Mouse (Mus musculus): ENCODE measurements around the gene Nceh1. TPM values are rescaled to one million over a fixed set of nuclear protein-coding genes. Genes with fewer than 3 reads are reported as not detected.

The Nceh1 gene
- polyA plus RNA-seq, 1 experiment from 2014 or later = 55.6 TPM

DNA sequence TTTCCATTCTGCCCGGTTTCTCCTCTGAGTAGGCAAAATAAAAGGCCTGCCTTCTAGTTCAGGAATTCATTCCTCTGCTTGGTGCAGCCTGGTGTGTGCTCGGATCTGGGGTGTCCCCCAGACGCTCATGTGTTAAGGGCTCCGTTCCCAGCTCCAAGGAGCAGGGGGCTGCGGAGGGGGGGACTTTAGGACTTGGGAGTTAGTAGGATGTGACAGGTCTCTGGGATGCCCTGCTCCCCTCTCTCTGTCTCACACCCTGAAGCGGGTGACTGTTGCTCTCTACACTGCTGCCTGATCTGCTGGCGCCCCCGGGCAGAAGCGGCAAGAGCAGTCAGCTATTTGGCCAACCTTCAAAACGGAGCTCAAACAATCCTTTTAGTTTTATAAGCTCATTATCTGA lies 124.0 kb downstream of the Nceh1 start:
- no peak for TF ChIP-seq CTCF (IDR thresholded peaks at IDR 0.05)
- no peak for TF ChIP-seq EP300 (IDR thresholded peaks at IDR 0.05)
- no peak for ATAC-seq

DNA sequence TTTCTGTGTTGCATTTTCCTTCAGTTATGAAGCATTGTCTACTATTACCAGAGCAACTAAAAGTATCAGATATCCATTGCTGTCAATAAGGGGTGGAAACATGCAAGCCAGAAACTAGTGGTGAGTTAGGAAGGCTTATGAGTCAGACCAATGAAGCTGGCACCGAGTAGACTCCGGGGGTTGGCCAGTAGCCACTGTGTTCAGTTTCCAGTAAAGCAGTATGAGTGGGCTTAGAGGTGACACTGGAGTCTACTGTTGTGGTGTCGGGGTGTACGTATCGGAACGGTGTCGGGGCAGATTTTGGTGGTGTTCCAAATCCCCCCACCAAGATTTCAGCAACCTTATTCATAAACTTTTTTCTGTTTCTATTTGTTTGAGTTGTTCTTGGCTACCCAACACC lies 128.2 kb downstream of the Nceh1 start:
- no peak overlapping the region for H3K9ac ChIP-seq (replicated peaks; ENCODE audit: low read depth)
- no peak overlapping the region for H3K27ac ChIP-seq (ENCODE audit: low read length)
- H3K36me3 ChIP-seq (ENCODE audit: insufficient read depth, low read length) = no peaks in the 10 kb centered on the region
- no peaks in the 10 kb centered on the region for H3K9me3 ChIP-seq (ENCODE audit: low read length)
- peak; percentile 17 for DNase-seq (ENCODE audit: low spot score)
- no peak overlapping the region for H3K4me2 ChIP-seq (replicated peaks; ENCODE audit: low read depth, low read length)
- TF ChIP-seq CTCF (IDR thresholded peaks at IDR 0.05) (no peak), EP300 (IDR thresholded peaks at IDR 0.05) (no peak)
- H3K4me3 ChIP-seq (ENCODE audit: low read depth, low read length) = no peak overlapping the region
- no peak for ATAC-seq
- 84% methylated on average over 7 of the region's 7 CpGs for WGBS
- no peaks in the 10 kb centered on the region for H3K4me1 ChIP-seq (ENCODE audit: insufficient read depth, low read depth, low read length)
- no peaks in the 10 kb centered on the region for H3K27me3 ChIP-seq (replicated peaks; ENCODE audit: insufficient read depth, low read length)

More for the DNA sequence above, 124.0 kb downstream of the Nceh1 start:
- Histone ChIP-seq H3K36me3 (ENCODE audit: insufficient read depth, low read length) (no peaks in the 10 kb centered on the region), H3K4me2 (replicated peaks; ENCODE audit: low read depth, low read length) (no peak overlapping the region), H3K9ac (replicated peaks; ENCODE audit: low read depth) (no peak overlapping the region), H3K27ac (ENCODE audit: low read length) (no peak overlapping the region), H3K27me3 (replicated peaks; ENCODE audit: insufficient read depth, low read length) (no peaks in the 10 kb centered on the region), H3K4me3 (ENCODE audit: low read depth, low read length) (no peak overlapping the region), H3K4me1 (ENCODE audit: insufficient read depth, low read depth, low read length) (no peaks in the 10 kb centered on the region), H3K9me3 (ENCODE audit: low read length) (no peaks in the 10 kb centered on the region)
- no peak for DNase-seq (ENCODE audit: low spot score)
- WGBS = 84% methylated on average over 10 of the region's 10 CpGs

DNA sequence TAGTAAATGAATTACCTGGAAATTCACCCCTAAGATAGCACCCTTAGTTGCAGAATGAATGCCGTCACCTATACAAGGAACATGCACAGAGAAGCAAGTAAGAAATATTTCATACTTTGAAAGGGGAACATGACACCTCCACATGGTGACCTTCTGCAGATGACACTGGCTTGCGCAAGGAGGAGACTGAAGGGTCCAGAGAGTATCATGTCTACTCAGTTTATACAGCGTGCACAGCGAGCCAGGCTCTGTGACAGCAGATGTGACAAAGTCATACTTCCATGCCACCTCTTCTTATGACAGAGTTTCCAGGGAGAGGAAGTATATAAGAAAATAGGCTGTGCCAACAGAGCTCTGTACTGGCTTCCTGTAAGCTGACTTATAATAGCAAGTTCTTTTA lies 128.7 kb downstream of the Nceh1 start:
- no peaks in the 10 kb centered on the region for H3K27me3 ChIP-seq (replicated peaks; ENCODE audit: insufficient read depth, low read length)
- no peaks in the 10 kb centered on the region for H3K9me3 ChIP-seq (ENCODE audit: low read length)
- 73% methylated on average over 4 of the region's 4 CpGs for WGBS
- no peak overlapping the region for H3K9ac ChIP-seq (replicated peaks; ENCODE audit: low read depth)
- DNase-seq (ENCODE audit: low spot score) (no peak), ATAC-seq (no peak)
- H3K27ac ChIP-seq (ENCODE audit: low read length) = no peak overlapping the region
- no peaks in the 10 kb centered on the region for H3K36me3 ChIP-seq (ENCODE audit: insufficient read depth, low read length)
- TF ChIP-seq CTCF (IDR thresholded peaks at IDR 0.05) (no peak), EP300 (IDR thresholded peaks at IDR 0.05) (no peak)
- H3K4me3 ChIP-seq (ENCODE audit: low read depth, low read length) = no peak overlapping the region
- H3K4me1 ChIP-seq (ENCODE audit: insufficient read depth, low read depth, low read length) = no peaks in the 10 kb centered on the region
- no peak overlapping the region for H3K4me2 ChIP-seq (replicated peaks; ENCODE audit: low read depth, low read length)

DNA sequence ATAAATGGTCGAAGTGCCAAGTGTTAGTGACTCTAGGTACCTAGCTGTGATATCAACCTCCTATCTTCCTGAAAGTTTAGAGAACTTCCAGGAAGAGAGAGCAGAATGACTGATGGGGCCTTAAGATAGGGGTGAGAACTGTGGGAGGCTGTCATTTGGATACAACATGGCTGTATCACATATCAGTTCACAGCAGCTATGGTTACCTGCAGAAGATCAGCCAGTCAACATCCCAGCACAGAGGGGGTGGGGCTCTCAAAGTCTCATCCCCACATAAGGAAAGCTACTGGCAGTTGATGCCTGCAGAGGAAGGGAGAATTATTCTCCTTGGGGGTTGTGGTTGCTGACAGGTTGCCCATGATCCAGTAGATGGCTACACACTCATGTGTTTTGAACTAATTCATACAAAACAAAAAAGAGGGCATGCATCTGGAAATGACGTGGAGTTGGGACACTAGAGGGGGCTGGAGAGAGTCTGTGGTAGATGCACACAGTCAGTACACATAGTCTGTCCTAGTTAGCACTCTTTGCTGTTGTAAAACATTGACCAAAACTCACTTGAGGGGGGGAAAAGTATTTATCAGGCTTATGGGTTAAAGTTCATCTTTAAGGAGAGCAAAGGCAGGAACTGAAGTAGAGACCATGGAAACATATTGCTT lies 131.9 kb downstream of the Nceh1 start:
- H3K4me2 ChIP-seq (replicated peaks; ENCODE audit: low read depth, low read length) = no peak overlapping the region
- ATAC-seq (no peak), DNase-seq (ENCODE audit: low spot score) (no peak)
- no peak overlapping the region for H3K4me3 ChIP-seq (ENCODE audit: low read depth, low read length)
- H3K9me3 ChIP-seq (ENCODE audit: low read length) = no peaks in the 10 kb centered on the region
- TF ChIP-seq CTCF (IDR thresholded peaks at IDR 0.05) = peak; percentile 38
- TF ChIP-seq EP300 (IDR thresholded peaks at IDR 0.05) = no peak
- H3K27me3 ChIP-seq (replicated peaks; ENCODE audit: insufficient read depth, low read length) = no peaks in the 10 kb centered on the region
- no peak overlapping the region for H3K9ac ChIP-seq (replicated peaks; ENCODE audit: low read depth)
- whole genome bisulfite sequencing = 54% methylated on average over 2 of the region's 2 CpGs
- H3K27ac ChIP-seq (ENCODE audit: low read length) = no peak overlapping the region
- no peaks in the 10 kb centered on the region for H3K36me3 ChIP-seq (ENCODE audit: insufficient read depth, low read length)
- no peaks in the 10 kb centered on the region for H3K4me1 ChIP-seq (ENCODE audit: insufficient read depth, low read depth, low read length)

DNA sequence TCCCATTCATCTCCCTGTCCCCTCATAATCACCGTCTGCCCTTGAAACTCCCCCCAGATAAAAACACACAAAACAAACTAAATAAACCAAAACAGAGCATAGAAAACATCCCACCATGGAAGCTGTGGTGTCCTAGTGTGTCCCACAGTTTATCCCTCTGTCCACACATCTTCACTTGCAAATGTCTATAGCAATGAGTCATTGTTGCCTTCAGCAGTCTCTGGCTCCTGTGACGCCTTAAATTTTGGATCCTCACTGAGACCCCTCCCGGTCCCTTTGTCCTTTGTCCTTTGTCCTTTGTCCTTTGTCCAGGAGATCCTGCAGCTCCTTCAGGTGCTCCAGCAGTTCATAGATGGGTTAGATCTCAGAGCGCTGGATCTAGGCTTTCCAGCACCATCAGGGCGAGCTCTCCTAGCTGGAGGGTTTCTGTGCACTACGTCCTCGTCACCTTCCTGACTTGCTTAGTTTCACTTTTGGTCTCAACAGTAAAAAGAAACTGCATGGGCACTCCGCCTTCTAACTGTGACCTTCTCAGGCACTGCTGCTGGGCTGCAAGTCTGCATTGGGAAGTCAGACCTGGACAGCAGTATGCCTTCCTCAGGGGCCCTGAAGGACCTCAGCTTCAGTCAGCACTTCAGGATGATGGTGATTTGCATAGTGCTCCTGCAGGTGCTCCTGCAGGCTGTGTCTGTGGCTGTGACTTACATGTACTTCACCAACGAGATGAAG lies 134.0 kb downstream of the Nceh1 start, which contains the start of gene Tnfsf10:
Tnfsf10 (plus strand) TSS at position 470 of the 729 bp plus-strand sequence.
- DNase-seq (ENCODE audit: low spot score) (peak; percentile 89), ATAC-seq (peak; percentile 79)
- Histone ChIP-seq H3K27me3 (replicated peaks; ENCODE audit: insufficient read depth, low read length) (no peaks in the 10 kb centered on the region), H3K9me3 (ENCODE audit: low read length) (no peaks in the 10 kb centered on the region), H3K4me3 (ENCODE audit: low read depth, low read length) (peak within 1 kb of the TSS; percentile 49), H3K4me2 (replicated peaks; ENCODE audit: low read depth, low read length) (peak within 1 kb of the TSS; percentile 67), H3K36me3 (ENCODE audit: insufficient read depth, low read length) (no peaks in the 10 kb centered on the region), H3K9ac (replicated peaks; ENCODE audit: low read depth) (no peak within 1 kb of the TSS), H3K27ac (ENCODE audit: low read length) (peak within 1 kb of the TSS; percentile 69), H3K4me1 (ENCODE audit: insufficient read depth, low read depth, low read length) (no peaks in the 10 kb centered on the region)
- 25% methylated on average over 9 of the region's 9 CpGs for WGBS
- TF ChIP-seq CTCF (IDR thresholded peaks at IDR 0.05) (no peak), EP300 (IDR thresholded peaks at IDR 0.05) (no peak)

DNA sequence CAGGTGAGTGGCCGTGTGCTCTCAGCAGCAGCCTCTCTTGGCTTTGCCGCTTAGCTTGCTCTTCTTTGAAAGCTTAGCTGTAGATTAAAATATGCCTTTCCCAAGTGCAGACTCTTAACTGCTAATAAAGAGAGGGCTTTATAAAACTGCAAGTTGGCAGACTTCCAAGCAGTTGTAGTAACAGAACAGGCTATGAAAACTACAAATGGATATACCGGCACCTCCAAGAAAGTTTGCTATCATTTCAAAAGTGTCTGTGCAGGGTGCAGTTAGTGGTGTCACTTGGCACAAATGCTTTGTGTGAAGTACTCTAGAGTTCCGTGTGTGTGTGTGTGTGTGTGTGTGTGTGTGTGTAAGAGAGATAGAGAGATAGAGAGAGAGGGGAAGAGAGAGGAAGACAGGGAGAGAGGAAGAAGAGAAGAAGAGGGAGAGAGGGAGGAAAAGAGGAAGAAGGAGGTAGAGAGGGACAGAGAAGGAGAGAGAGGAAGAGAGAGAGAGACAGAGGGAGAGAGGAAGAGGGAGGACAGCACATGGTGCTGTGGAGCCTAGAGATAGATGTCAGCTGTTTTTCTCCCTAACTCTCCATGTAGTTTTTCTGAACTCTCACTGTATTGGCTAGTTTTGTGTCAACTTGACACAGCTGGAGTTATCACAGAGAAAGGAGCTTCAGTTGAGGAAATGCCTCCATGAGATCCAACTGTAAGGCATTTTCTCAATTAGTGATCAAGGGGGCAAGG lies 134.7 kb downstream of the Nceh1 start:
- peak; percentile 46 for DNase-seq (ENCODE audit: low spot score)
- Histone ChIP-seq H3K4me3 (ENCODE audit: low read depth, low read length) (peak overlapping the region; percentile 49), H3K4me2 (replicated peaks; ENCODE audit: low read depth, low read length) (peak overlapping the region; percentile 67), H3K4me1 (ENCODE audit: insufficient read depth, low read depth, low read length) (no peaks in the 10 kb centered on the region), H3K9me3 (ENCODE audit: low read length) (no peaks in the 10 kb centered on the region), H3K27ac (ENCODE audit: low read length) (peak overlapping the region; percentile 69), H3K9ac (replicated peaks; ENCODE audit: low read depth) (no peak overlapping the region), H3K36me3 (ENCODE audit: insufficient read depth, low read length) (no peaks in the 10 kb centered on the region), H3K27me3 (replicated peaks; ENCODE audit: insufficient read depth, low read length) (no peaks in the 10 kb centered on the region)
- TF ChIP-seq CTCF (IDR thresholded peaks at IDR 0.05) (no peak), EP300 (IDR thresholded peaks at IDR 0.05) (no peak)
- 0 out of 2 replicates have a peak, but pooled peaks have one; percentile 8 for ATAC-seq
- 7% methylated on average over 4 of the region's 4 CpGs for WGBS
